In genomic region chr3:95904568-95904967, GRCm38 (mm10) we compare ENCODE assay signal across 8 mouse cellular contexts. TPM values are rescaled to one million over a fixed set of nuclear protein-coding genes. Genes with fewer than 3 reads are reported as not detected.
DNase-seq lines count a peak whose midpoint lies in the region; ATAC-seq and TF ChIP-seq lines count a peak whose summit lies in the region.

Car14 (minus strand) TSS chr3:95904691.

- H3K27ac ChIP-seq in liver, adult 2 months (replicated peaks; ENCODE audit: insufficient read depth, low read depth, low read length): peak within 1 kb of the TSS; percentile 95
- H3K27ac ChIP-seq in forebrain, embryonic 13.5 days: peak within 1 kb of the TSS; percentile 27
- H3K27ac ChIP-seq in limb, embryonic 11.5 days (replicated peaks; ENCODE audit: low read depth, low read length): peak within 1 kb of the TSS; percentile 81
- no peak within 1 kb of the TSS for H3K27ac ChIP-seq in neural tube, embryonic 15.5 days (replicated peaks)

- H3K9me3 ChIP-seq in forebrain, embryonic 13.5 days (replicated peaks): no peaks in the 10 kb centered on the region
- H3K9me3 ChIP-seq in limb, embryonic 11.5 days (ENCODE audit: control insufficient read depth, low read length): no peaks in the 10 kb centered on the region
- H3K9me3 ChIP-seq in neural tube, embryonic 15.5 days (replicated peaks): no peaks in the 10 kb centered on the region

- no peaks in the 10 kb centered on the region for H3K27me3 ChIP-seq in liver, adult 2 months (ENCODE audit: control insufficient read depth, insufficient read depth, low read length)
- peaks cover 3% of the 10 kb centered on the region for H3K27me3 ChIP-seq in forebrain, embryonic 13.5 days
- H3K27me3 ChIP-seq in limb, embryonic 11.5 days (ENCODE audit: control insufficient read depth, insufficient read depth, low read length): no peaks in the 10 kb centered on the region
- peaks cover 18% of the 10 kb centered on the region for H3K27me3 ChIP-seq in neural tube, embryonic 15.5 days (replicated peaks)

- DNase-seq in liver, adult 2 months (ENCODE audit: extremely low read depth, low read depth, low spot score): peak; percentile 62
- DNase-seq in liver: no peak
- DNase-seq in heart, postnatal 25 days (ENCODE audit: low spot score): peak; percentile 28
- peak; percentile 77 for DNase-seq in limb, embryonic 11.5 days (ENCODE audit: low spot score)
- DNase-seq in adipocyte (ENCODE audit: low spot score): no peak
- DNase-seq in spleen, adult 12 weeks (ENCODE audit: low spot score): no peak

- H3K9ac ChIP-seq in liver, adult 2 months (ENCODE audit: low read depth, low read length): peak within 1 kb of the TSS; percentile 69
- peak within 1 kb of the TSS; percentile 62 for H3K9ac ChIP-seq in forebrain, embryonic 13.5 days
- peak within 1 kb of the TSS; percentile 72 for H3K9ac ChIP-seq in limb, embryonic 11.5 days (ENCODE audit: low read length)
- H3K9ac ChIP-seq in neural tube, embryonic 15.5 days (replicated peaks): peak within 1 kb of the TSS; percentile 26

- peak; percentile 40; the same call in 1 of the 2 replicates for ATAC-seq in forebrain, embryonic 13.5 days
- peak; percentile 55; the same call in 1 of the 2 replicates for ATAC-seq in limb, embryonic 11.5 days (ENCODE audit: insufficient number of reproducible peaks, low FRiP score, low TSS enrichment, low read depth)
- no peak for ATAC-seq in neural tube, embryonic 15.5 days (ENCODE audit: low FRiP score)

- H3K4me3 ChIP-seq in liver, adult 2 months (ENCODE audit: insufficient read depth, low read depth, low read length): peak within 1 kb of the TSS; percentile 41
- H3K4me3 ChIP-seq in forebrain, embryonic 13.5 days: peak within 1 kb of the TSS; percentile 38
- peak within 1 kb of the TSS; percentile 45 for H3K4me3 ChIP-seq in limb, embryonic 11.5 days (ENCODE audit: low read depth, low read length)
- peak within 1 kb of the TSS; percentile 36 for H3K4me3 ChIP-seq in neural tube, embryonic 15.5 days (replicated peaks)

- intact Hi-C loops in heart, postnatal 25 days (cut with DNase I): no loop called here

- TF ChIP-seq POLR2A in liver, adult 2 months (IDR thresholded peaks at IDR 0.05; ENCODE audit: extremely low read depth, insufficient read depth, low read length): no peak

- peaks cover 23% of the 10 kb centered on the region for H3K4me1 ChIP-seq in liver, adult 2 months (ENCODE audit: control insufficient read depth, insufficient read depth, low read length)
- peaks cover 33% of the 10 kb centered on the region for H3K4me1 ChIP-seq in forebrain, embryonic 13.5 days
- H3K4me1 ChIP-seq in limb, embryonic 11.5 days (ENCODE audit: control insufficient read depth, insufficient read depth, low read length): peaks cover 4% of the 10 kb centered on the region
- H3K4me1 ChIP-seq in neural tube, embryonic 15.5 days: peaks cover 34% of the 10 kb centered on the region

- H3K36me3 ChIP-seq in liver, adult 2 months (ENCODE audit: control insufficient read depth, insufficient read depth, low read length): no peaks in the 10 kb centered on the region
- no peaks in the 10 kb centered on the region; the same call in 1 of the 2 replicates for H3K36me3 ChIP-seq in forebrain, embryonic 13.5 days (ENCODE audit: poor library complexity, severe bottlenecking)
- no peaks in the 10 kb centered on the region for H3K36me3 ChIP-seq in limb, embryonic 11.5 days (ENCODE audit: control insufficient read depth, insufficient read depth, low read length)
- H3K36me3 ChIP-seq in neural tube, embryonic 15.5 days: no peaks in the 10 kb centered on the region

- H3K79me2 ChIP-seq in liver, adult 2 months (ENCODE audit: control insufficient read depth, insufficient read depth, low read length): no peaks in the 10 kb centered on the region

- H3K4me2 ChIP-seq in forebrain, embryonic 13.5 days: peak within 1 kb of the TSS; percentile 67
- H3K4me2 ChIP-seq in limb, embryonic 11.5 days (ENCODE audit: low read depth, severe bottlenecking): peak within 1 kb of the TSS; percentile 90
- peak within 1 kb of the TSS; percentile 69 for H3K4me2 ChIP-seq in neural tube, embryonic 15.5 days

- WGBS in liver, adult 2 months: 2% methylated on average over 15 of the region's 15 CpGs
- 0% methylated on average over 15 of the region's 15 CpGs for WGBS in forebrain, embryonic 13.5 days
- WGBS in limb, embryonic 11.5 days: under 1% methylated on average over 15 of the region's 15 CpGs
- WGBS in neural tube, embryonic 15.5 days: 2% methylated on average over 15 of the region's 15 CpGs

- TF ChIP-seq CTCF in liver, adult 2 months (IDR thresholded peaks at IDR 0.05; ENCODE audit: low read depth, low read length): no peak

RNA-seq across cellular contexts. Expression of gene Car14, which starts in this region (rescaled TPM):
- 24.5 and 35.6 TPM in 2 replicates for total RNA-seq in liver, adult 2 months (2014; rRNA removed)
- 47.9 and 56.8 TPM in 2 replicates for polyA plus RNA-seq in liver, adult 2 months (2012; rRNA removed)
- 23.1 and 27.4 TPM in 2 replicates for polyA plus RNA-seq in forebrain, embryonic 13.5 days (2015; fragmentation: Nextera tagmentation; extraction: Ambion mirVana)
- 100 to 1,000 TPM; 171 to 175 TPM for total RNA-seq in heart, postnatal 25 days (2021)
- polyA plus RNA-seq in limb, embryonic 11.5 days (2014; fragmentation: Nextera tagmentation; extraction: Ambion mirVana): 128 and 129 TPM in 2 replicates
- polyA plus RNA-seq in neural tube, embryonic 15.5 days (2015; fragmentation: Nextera tagmentation; extraction: Ambion mirVana): 1.3 and 1.8 TPM in 2 replicates

Comparison
In these comparisons a context has a peak if more than half of its experiments do, and no peak if none do; other contexts are left out.
1. DNase-seq: peak in liver, adult 2 months (single experiment), heart, postnatal 25 days (single experiment) and limb, embryonic 11.5 days (single experiment); none in liver (single experiment), adipocyte (single experiment) and spleen, adult 12 weeks (single experiment).
2. Peak in every context shown above with its lines, with median percentiles within 50 percentile points of each other: H3K4me3 ChIP-seq, H3K9ac ChIP-seq and H3K4me2 ChIP-seq.